Mouse (Mus musculus): ENCODE measurements around the gene Sla2. TPM values are rescaled to one million over a fixed set of nuclear protein-coding genes. Genes with fewer than 3 reads are reported as not detected.
"Not testable (repeated sequence)": the region's sequence is repeated elsewhere in the genome, so short reads cannot be mapped to it uniquely, and the experiment has no call there.

The Sla2 gene
- polyA plus RNA-seq, 1 experiment: not detected

- TF ChIP-seq CTCF (IDR thresholded peaks at IDR 0.05; ENCODE audit: borderline replicate concordance, insufficient read depth, low read length) (no peak), POLR2A (IDR thresholded peaks at IDR 0.05; ENCODE audit: low read depth, low read length) (no peak)
- Histone ChIP-seq H3K4me3 (ENCODE audit: insufficient read depth, low read length) (no peak overlapping the region), H3K27ac (ENCODE audit: insufficient read depth, low read length) (no peak overlapping the region), H3K4me1 (ENCODE audit: control insufficient read depth, insufficient read depth, low read length) (no peaks in the 10 kb centered on the region)
Measured at GRCm38 (mm10) chr2:156892240-156892639, 5.2 kb upstream of the Sla2 start.

- Histone ChIP-seq H3K27ac (ENCODE audit: insufficient read depth, low read length) (no peak overlapping the region), H3K4me3 (ENCODE audit: insufficient read depth, low read length) (no peak overlapping the region), H3K4me1 (ENCODE audit: control insufficient read depth, insufficient read depth, low read length) (no peaks in the 10 kb centered on the region)
- TF ChIP-seq POLR2A (IDR thresholded peaks at IDR 0.05; ENCODE audit: low read depth, low read length) (no peak), CTCF (IDR thresholded peaks at IDR 0.05; ENCODE audit: borderline replicate concordance, insufficient read depth, low read length) (no peak)
Measured at GRCm38 (mm10) chr2:156888490-156888889, 1.5 kb upstream of the Sla2 start.

- no peak overlapping the region for H3K27ac ChIP-seq (ENCODE audit: insufficient read depth, low read length)
- TF ChIP-seq POLR2A (IDR thresholded peaks at IDR 0.05; ENCODE audit: low read depth, low read length) (no peak), CTCF (IDR thresholded peaks at IDR 0.05; ENCODE audit: borderline replicate concordance, insufficient read depth, low read length) (no peak)
- no peaks in the 10 kb centered on the region for H3K4me1 ChIP-seq (ENCODE audit: control insufficient read depth, insufficient read depth, low read length)
- H3K4me3 ChIP-seq (ENCODE audit: insufficient read depth, low read length): no peak overlapping the region
Measured at GRCm38 (mm10) chr2:156886084-156886631, 834 bp downstream of the Sla2 start.

- H3K4me3 ChIP-seq (ENCODE audit: insufficient read depth, low read length); H3K4me1 ChIP-seq (ENCODE audit: control insufficient read depth, insufficient read depth, low read length); H3K27ac ChIP-seq (ENCODE audit: insufficient read depth, low read length): not testable (repeated sequence)
Measured at GRCm38 (mm10) chr2:156885666-156886065, 1.3 kb downstream of the Sla2 start.

- Histone ChIP-seq H3K4me1 (ENCODE audit: control insufficient read depth, insufficient read depth, low read length) (no peaks in the 10 kb centered on the region), H3K4me3 (ENCODE audit: insufficient read depth, low read length) (no peak overlapping the region), H3K27ac (ENCODE audit: insufficient read depth, low read length) (no peak overlapping the region)
- TF ChIP-seq POLR2A (IDR thresholded peaks at IDR 0.05; ENCODE audit: low read depth, low read length) (no peak), CTCF (IDR thresholded peaks at IDR 0.05; ENCODE audit: borderline replicate concordance, insufficient read depth, low read length) (no peak)
Measured at GRCm38 (mm10) chr2:156884396-156885211, 2.4 kb downstream of the Sla2 start.

- H3K4me3 ChIP-seq (ENCODE audit: insufficient read depth, low read length): no peak overlapping the region
- no peaks in the 10 kb centered on the region for H3K4me1 ChIP-seq (ENCODE audit: control insufficient read depth, insufficient read depth, low read length)
- TF ChIP-seq CTCF (IDR thresholded peaks at IDR 0.05; ENCODE audit: borderline replicate concordance, insufficient read depth, low read length) (no peak), POLR2A (IDR thresholded peaks at IDR 0.05; ENCODE audit: low read depth, low read length) (no peak)
- no peak overlapping the region for H3K27ac ChIP-seq (ENCODE audit: insufficient read depth, low read length)
Measured at GRCm38 (mm10) chr2:156882431-156883001, 4.5 kb downstream of the Sla2 start.

- H3K27ac ChIP-seq (ENCODE audit: insufficient read depth, low read length): no peak overlapping the region
- H3K4me1 ChIP-seq (ENCODE audit: control insufficient read depth, insufficient read depth, low read length): no peaks in the 10 kb centered on the region
- TF ChIP-seq POLR2A (IDR thresholded peaks at IDR 0.05; ENCODE audit: low read depth, low read length) (no peak), CTCF (IDR thresholded peaks at IDR 0.05; ENCODE audit: borderline replicate concordance, insufficient read depth, low read length) (no peak)
- H3K4me3 ChIP-seq (ENCODE audit: insufficient read depth, low read length): no peak overlapping the region
Measured at GRCm38 (mm10) chr2:156879541-156879940, 7.5 kb downstream of the Sla2 start.

- TF ChIP-seq POLR2A (IDR thresholded peaks at IDR 0.05; ENCODE audit: low read depth, low read length) (no peak), CTCF (IDR thresholded peaks at IDR 0.05; ENCODE audit: borderline replicate concordance, insufficient read depth, low read length) (no peak)
- H3K4me3 ChIP-seq (ENCODE audit: insufficient read depth, low read length): no peak overlapping the region
- no peaks in the 10 kb centered on the region for H3K4me1 ChIP-seq (ENCODE audit: control insufficient read depth, insufficient read depth, low read length)
- no peak overlapping the region for H3K27ac ChIP-seq (ENCODE audit: insufficient read depth, low read length)
Measured at GRCm38 (mm10) chr2:156877726-156878125, 9.3 kb downstream of the Sla2 start.

GRCm38 (mm10) chr2:156874760-156875510, 12.1 kb downstream of the Sla2 start:
- peaks cover 2% of the 10 kb centered on the region for H3K4me1 ChIP-seq (ENCODE audit: control insufficient read depth, insufficient read depth, low read length)
- H3K4me3 ChIP-seq (ENCODE audit: insufficient read depth, low read length): no peak overlapping the region
- H3K27ac ChIP-seq (ENCODE audit: insufficient read depth, low read length): no peak overlapping the region
- TF ChIP-seq CTCF (IDR thresholded peaks at IDR 0.05; ENCODE audit: borderline replicate concordance, insufficient read depth, low read length) (no peak), POLR2A (IDR thresholded peaks at IDR 0.05; ENCODE audit: low read depth, low read length) (no peak)
